Mouse (Mus musculus): Measurements from ENCODE around the gene B3gnt7.
A peak's percentile ranks its signal among the peaks of the same experiment; 100 is the strongest.

DNA sequence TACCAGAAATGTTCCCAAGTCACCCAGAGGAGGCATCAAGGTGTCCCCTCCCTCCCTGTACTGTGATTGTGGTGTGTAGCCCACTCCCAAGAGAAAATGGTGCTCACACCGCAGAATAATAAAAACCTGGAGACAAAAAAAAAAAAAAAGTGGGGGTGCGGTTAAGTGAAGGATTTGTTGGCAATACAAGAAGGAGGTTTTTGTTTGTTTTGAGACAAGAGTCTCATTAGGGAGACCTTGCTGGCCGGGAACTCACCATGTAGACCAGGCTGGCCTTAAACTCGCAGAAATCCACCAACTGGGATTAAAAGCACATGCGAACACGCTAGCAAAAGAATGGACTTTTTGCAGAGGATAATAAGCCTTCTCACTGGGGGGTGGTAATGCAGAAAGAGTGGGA is at the start of gene B3gnt7:
- peak; percentile 69 for TF ChIP-seq ZNF384 (IDR thresholded peaks at IDR 0.05; ENCODE audit: low read depth, low read length)
- no peak for TF ChIP-seq HCFC1 (IDR thresholded peaks at IDR 0.05; ENCODE audit: borderline replicate concordance, insufficient read depth, low read length)
- no peak for TF ChIP-seq CHD2 (IDR thresholded peaks at IDR 0.05; ENCODE audit: low read depth, low read length)
- TF ChIP-seq MAFK (IDR thresholded peaks at IDR 0.05; ENCODE audit: insufficient read depth, low read depth, low read length) = no peak

All from ES-E14 (cell line).